Mouse (Mus musculus) intestine, embryonic 16.5 days (tissue): ENCODE results near the gene Dapk3. TPM values are rescaled to one million over a fixed set of nuclear protein-coding genes. Genes with fewer than 3 reads are reported as not detected.

Source experiments
- ATAC-seq: fragments of 200-750 bp; cut with Nextera tagmentation; 2 replicates; pipeline ENCODE4 v1.8.0; 2017; ENCODE audit warnings: moderate TSS enrichment, moderate library complexity
- H3K27ac ChIP-seq: fragments of 300-500 bp; sonication (generic); 2 replicates; pipeline ENCODE4 v1.5.1; 2014; ENCODE audit warnings: mild to moderate bottlenecking, low read length
- H3K27me3 ChIP-seq: fragments of 300-500 bp; sonication (generic); replicated peaks from 2 replicates; pipeline ENCODE4 v1.6.1; 2014; ENCODE audit warnings: low read length, control low read depth, mixed read lengths; ENCODE audit not compliant: control insufficient read depth, insufficient read depth
- H3K36me3 ChIP-seq: fragments of 300-500 bp; sonication (generic); 2 replicates; pipeline ENCODE4 v1.6.1; 2014; ENCODE audit warnings: low read length, control low read depth; ENCODE audit not compliant: control insufficient read depth, insufficient read depth
- H3K4me1 ChIP-seq: fragments of 300-500 bp; sonication (generic); 2 replicates; pipeline ENCODE4 v1.6.1; 2014; ENCODE audit warnings: low read length, control low read depth, mixed read lengths; ENCODE audit not compliant: control insufficient read depth, insufficient read depth
- H3K4me2 ChIP-seq: fragments of 300-500 bp; sonication (generic); 2 replicates; pipeline ENCODE4 v1.6.1; 2014; ENCODE audit warnings: low read depth, low read length, control low read depth
- H3K4me3 ChIP-seq: fragments of 300-500 bp; sonication (generic); 2 replicates; pipeline ENCODE4 v1.5.1; 2014; ENCODE audit warnings: mild to moderate bottlenecking, low read length
- H3K9ac ChIP-seq: fragments of 300-500 bp; sonication (generic); 2 replicates; pipeline ENCODE4 v1.6.1; 2014; ENCODE audit warnings: low read depth, low read length
- H3K9me3 ChIP-seq: fragments of 300-500 bp; sonication (generic); 2 replicates; pipeline ENCODE4 v1.6.1; 2016; ENCODE audit warnings: low read length, control low read depth; ENCODE audit not compliant: control insufficient read depth
- WGBS: fragments of 180-500 bp; shearing (Covaris S2); extraction: QIAGEN DNeasy Blood & Tissue Kit; methylation state at CpG from one replicate; pipeline ENCODE4 v1.1.7; 2014; 5-methylcytosine and 5-hydroxymethylcytosine counted together
- polyA plus RNA-seq: library from polyadenylated mRNA; unstranded; fragments of >200 nt; fragmentation: Nextera tagmentation; extraction: Ambion mirVana; gene quantifications from 2 replicates; pipeline ENCODE4 v1.2.1, GENCODE M21; 2015

Gene Dapk3
- 15.4 and 47.6 TPM in 2 replicates for polyA plus RNA-seq

DNA sequence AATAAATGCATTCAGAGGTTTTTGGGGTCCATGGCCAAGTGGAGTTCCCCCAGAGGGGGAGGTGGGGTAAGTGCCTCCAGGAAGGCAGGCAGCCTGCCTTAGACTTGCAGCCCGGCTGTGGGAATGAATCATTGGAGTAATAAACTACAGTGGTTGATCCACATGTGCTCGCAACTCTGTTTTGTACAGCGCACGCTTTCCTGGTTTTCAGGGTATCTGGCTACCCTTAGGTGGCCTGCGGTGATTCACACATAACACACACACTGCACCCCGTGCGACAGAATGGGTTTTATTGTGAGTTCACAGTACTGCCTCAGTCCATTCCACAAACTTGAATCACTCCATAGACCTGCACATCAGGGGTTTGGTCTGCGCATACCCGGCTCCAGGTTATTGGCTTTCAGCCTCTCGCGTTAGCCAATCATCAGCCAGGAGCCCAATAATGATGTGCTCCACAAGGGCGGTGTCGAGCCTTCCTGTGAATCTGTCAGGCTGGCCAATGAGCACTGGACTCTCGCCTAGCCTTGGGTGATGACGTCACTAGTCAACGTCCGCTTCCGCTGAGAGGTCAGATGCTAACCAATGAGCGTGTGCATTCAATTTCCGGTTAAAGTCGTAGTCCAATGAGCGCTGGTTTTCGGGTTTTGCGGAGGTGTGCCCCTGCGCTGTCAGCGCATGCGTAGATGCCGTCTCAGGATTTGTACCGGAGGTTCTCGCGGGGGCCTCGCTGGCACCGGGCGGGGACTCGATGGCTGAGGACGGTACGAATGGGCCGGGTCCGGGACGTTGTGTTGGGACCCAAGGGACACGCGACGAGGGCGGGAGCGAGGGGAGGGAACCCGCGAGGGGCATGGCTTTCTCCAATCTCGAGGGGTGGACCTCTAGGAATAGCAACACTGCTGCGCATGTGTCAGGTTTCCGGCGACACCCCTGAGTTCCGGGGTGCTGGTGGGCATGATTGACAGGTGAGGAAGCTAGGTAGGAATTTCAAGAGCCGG lies at the start of gene Dapk3:
TSS of gene Dapk3 (plus strand) at position 670 of the 998 bp plus-strand sequence.
- WGBS = 4% methylated on average over 53 of the region's 53 CpGs

DNA sequence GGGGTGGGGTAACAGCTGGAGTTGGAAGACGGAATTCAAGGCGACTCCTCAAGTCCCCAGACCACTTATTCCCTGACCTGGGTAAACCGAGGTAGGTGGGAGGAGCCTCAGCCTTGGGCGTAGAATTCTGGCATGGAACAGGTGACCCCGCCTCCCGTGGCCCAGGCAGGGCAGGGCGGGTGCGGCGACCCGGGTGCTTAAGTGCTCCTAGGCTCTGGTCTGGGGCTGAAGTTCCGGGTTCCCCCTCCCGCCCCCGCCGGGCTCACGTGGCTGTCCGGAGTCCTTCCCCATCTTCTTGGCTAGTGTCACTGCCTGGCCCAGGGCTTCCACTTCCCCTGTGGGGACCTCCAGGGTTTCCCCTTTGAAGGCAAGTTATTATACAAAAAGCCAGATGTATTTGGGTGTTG lies 48.6 kb upstream of the Dapk3 start:
- H3K27ac ChIP-seq = peak overlapping the region; percentile 99

More for the DNA sequence above, at the start of gene Dapk3:
- H3K4me1 ChIP-seq = peaks cover 45% of the 10 kb centered on the region
- peak within 1 kb of the TSS; percentile 69 for H3K4me3 ChIP-seq
- peak within 1 kb of the TSS; percentile 63 for H3K4me2 ChIP-seq
- H3K36me3 ChIP-seq = peaks cover 48% of the 10 kb centered on the region
- H3K27ac ChIP-seq = peak within 1 kb of the TSS; percentile 84
- H3K9me3 ChIP-seq = no peaks in the 10 kb centered on the region
- no peaks in the 10 kb centered on the region for H3K27me3 ChIP-seq
- H3K9ac ChIP-seq = peak within 1 kb of the TSS; percentile 80
- ATAC-seq = peak; percentile 95

DNA sequence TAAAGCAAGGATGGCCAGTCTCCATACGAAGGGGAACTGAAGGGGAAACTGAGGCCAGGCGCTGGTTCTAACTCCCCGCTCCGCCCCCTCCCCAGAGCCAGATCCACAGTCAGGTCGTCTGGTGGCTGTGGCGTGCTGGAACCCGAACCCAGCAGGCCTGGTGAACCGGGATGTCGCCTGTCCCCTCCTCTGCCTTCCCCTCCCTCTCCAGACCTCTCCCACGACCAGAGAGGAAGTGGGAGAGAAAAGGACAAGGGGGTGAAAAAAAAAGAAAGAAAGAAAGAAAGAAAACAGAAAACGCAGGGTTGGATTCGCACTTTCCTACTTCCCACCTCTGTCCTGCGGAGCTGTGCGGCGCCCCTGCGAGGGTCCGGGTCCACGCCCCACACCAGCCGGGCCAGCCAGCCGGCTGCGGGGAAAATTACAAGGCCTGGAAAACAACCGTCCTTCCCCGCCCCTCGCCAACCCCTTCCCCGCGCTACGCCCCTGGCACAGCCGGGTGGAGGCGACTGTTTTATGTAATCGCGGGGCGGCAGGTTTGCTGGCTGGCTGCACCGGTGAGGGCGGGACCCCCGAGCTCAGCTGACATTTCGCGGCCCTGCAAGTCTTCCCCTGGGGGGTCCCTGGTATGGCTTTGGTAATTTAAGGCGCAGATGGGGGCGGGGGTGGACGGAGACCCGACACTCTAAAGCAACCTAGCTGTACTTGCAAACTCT lies 47.7 kb upstream of the Dapk3 start, which contains the start of gene Zbtb7a:
TSS of gene Zbtb7a (plus strand) at position 255 of the 716 bp plus-strand sequence.
- Histone ChIP-seq H3K36me3 (no peaks in the 10 kb centered on the region), H3K4me3 (peak within 1 kb of the TSS; percentile 90), H3K4me1 (peaks cover 21% of the 10 kb centered on the region), H3K4me2 (peak within 1 kb of the TSS; percentile 91), H3K27ac (peak within 1 kb of the TSS; percentile 99), H3K27me3 (no peaks in the 10 kb centered on the region), H3K9ac (peak within 1 kb of the TSS; percentile 95), H3K9me3 (no peaks in the 10 kb centered on the region)
- 4% methylated on average over 41 of the region's 41 CpGs for WGBS
- ATAC-seq = no peak

More for the DNA sequence above, 48.6 kb upstream of the Dapk3 start:
- no peaks in the 10 kb centered on the region for H3K36me3 ChIP-seq
- H3K9ac ChIP-seq = no peak overlapping the region
- no peaks in the 10 kb centered on the region for H3K9me3 ChIP-seq
- peak; percentile 3; the same call in 1 of the 2 replicates for ATAC-seq
- H3K27me3 ChIP-seq = no peaks in the 10 kb centered on the region
- H3K4me1 ChIP-seq = peaks cover 12% of the 10 kb centered on the region
- peak overlapping the region; percentile 91 for H3K4me2 ChIP-seq
- peak overlapping the region; percentile 90 for H3K4me3 ChIP-seq
- 3% methylated on average over 16 of the region's 16 CpGs for WGBS

DNA sequence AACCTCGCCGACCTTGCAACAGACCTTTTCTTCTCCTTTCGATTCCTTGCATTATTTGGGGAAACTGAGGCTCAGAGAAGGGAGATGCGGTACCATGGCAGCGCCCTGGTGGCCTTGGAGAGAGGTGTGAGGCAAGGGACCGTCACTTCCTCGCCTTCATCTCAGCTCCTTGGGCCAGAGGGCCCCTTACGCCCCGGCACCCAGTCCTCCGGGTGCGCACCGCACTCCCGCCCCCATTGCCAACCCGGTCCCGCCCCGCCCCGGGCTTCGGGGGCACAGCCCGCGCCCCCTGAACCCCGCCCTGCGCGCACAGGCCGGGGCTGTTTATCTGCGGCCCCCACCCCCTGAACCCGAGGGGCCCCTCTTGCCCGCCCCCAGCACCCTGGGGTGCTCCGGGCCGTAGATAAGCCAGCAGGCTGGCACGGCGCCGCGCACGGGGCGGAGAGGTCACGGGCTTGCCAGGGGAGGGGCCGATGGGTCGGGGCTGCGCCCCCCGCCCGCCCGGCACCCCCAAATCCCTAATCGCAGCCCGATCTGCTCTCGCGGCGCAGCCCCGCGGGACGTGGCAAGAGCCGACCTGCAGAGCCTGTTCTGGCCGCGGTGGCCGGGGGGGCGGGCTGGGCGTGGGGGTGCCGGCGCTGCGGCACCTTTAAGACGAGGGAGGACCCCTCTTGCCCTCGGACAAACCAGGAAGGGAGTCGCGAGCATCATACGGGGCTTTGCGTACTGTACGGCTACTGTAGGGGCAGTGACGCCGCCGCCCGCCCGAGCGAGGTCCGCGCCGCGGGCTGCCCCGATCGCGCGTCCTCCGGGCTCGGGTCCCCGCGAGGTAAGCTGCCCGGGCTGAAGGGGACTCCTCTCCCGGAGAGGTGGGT lies 46.7 kb upstream of the Dapk3 start:
- Histone ChIP-seq H3K4me1 (peaks cover 30% of the 10 kb centered on the region), H3K9ac (peak overlapping the region; percentile 95), H3K4me3 (peak overlapping the region; percentile 90), H3K27me3 (no peaks in the 10 kb centered on the region), H3K27ac (peak overlapping the region; percentile 99), H3K9me3 (no peaks in the 10 kb centered on the region), H3K4me2 (peak overlapping the region; percentile 91), H3K36me3 (no peaks in the 10 kb centered on the region)
- peak; percentile 52 for ATAC-seq
- under 1% methylated on average over 70 of the region's 86 CpGs for WGBS

DNA sequence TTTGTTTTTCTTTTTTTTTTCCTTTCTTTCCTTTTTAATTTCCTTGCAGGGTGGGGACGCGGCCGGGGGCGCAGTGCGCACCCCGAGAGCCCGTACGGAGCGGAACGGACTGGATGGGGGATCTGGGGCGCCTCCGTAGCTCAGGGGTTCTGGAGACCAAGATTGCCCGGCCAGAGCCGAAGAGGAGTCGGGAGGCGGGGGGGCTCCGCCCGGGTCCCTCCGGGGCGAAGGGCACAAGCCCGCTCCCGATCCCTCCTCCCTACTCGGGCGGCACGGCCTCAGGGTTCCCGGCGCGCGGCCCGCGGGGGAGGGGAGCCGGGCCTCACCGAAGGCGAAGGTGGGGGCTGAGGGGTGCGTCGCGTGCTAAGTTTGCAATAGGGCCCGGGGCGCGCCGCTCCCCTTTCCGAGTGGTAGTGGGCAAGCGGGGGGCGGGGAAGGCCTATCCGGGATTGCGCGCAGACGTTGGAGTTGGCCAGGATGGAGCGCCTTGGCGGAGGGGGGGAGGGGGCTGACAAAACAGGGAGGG lies 46.0 kb upstream of the Dapk3 start:
- Histone ChIP-seq H3K9me3 (no peaks in the 10 kb centered on the region), H3K4me2 (peak overlapping the region; percentile 91), H3K9ac (peak overlapping the region; percentile 95), H3K4me3 (peak overlapping the region; percentile 90), H3K27ac (peak overlapping the region; percentile 99), H3K27me3 (no peaks in the 10 kb centered on the region), H3K4me1 (peaks cover 32% of the 10 kb centered on the region), H3K36me3 (no peaks in the 10 kb centered on the region)
- peak; percentile 22 for ATAC-seq
- under 1% methylated on average over 46 of the region's 50 CpGs for WGBS

DNA sequence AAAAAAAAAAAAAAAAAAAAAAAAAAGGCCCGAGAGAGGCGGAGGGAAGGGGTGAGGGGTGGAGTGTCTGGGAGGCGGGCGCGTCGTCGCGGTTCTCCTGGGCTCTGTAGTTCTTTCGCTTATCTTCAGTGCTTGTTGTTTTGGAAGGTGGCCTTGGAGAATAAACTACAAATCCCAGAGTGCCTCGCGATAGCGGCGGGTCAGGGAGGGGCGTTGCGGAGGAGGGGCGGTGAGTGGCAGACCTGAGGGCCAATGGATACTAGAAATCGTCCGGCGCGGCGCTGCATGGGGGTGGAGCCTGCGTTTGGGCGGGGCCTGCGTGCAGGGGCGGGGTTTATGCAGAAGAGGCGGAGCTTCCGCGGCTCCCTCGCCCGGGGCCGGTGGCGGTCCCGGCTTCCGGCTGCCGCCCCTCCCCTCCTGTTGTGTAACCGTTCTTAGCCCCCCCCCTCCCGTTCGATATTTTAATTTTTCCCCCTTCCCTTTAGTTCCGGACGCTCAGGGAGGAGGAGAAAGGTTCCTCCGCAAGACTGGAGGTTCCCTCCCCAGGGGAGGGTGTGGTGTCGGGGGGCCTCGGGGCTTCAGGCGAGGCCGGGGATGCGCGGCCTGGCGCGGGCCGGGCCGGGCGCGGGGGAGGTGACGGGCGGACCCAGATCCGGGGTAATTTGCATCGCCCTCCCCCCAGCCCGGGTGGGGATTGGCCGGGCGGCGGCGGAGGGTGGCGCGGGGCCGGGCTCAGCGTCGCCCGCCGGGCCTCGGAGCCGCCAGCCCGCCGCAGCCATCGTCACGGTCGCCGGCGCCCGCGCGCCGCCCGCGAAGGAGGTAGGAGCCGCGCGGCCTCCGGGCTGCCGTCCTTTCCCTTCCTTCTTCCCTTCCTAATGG lies 45.3 kb upstream of the Dapk3 start:
- Histone ChIP-seq H3K36me3 (no peaks in the 10 kb centered on the region), H3K9ac (peak overlapping the region; percentile 95), H3K27ac (peak overlapping the region; percentile 99), H3K9me3 (no peaks in the 10 kb centered on the region), H3K4me1 (peaks cover 35% of the 10 kb centered on the region), H3K4me2 (peak overlapping the region; percentile 63), H3K27me3 (no peaks in the 10 kb centered on the region), H3K4me3 (peak overlapping the region; percentile 90)
- WGBS = under 1% methylated on average over 82 of the region's 89 CpGs
- ATAC-seq = peak; percentile 79

DNA sequence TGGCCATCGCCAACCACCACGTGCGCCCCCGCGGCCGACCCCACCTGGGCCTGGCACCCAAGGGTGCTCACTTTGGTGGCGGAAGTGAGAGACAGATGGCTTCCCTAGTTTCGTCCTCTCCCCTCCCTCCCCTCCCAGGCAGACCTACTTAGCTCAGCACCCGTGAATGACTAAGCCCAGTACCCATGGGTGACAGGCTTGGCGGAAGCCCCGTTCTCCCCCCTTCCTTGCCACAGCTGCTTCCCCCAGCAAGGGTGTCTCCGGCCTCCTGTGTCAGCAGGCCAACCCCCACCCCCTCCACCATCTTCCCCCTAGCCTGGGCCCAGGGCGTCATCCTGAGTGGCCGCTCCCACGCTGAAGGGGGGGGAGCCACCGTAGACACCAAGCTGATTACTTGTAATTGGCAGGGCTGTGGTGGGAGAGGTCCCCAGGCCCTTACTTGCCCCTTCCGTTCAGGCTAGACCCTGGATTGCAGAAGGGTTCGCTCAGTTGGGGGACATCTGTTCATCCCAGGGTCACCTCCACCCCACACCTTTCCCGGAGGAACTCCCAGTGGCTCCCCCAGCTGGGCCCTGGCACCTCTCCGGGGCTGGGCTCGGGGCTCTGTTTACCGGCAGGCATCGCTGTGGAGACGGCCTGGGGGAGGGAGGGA lies 44.5 kb upstream of the Dapk3 start:
- Histone ChIP-seq H3K4me3 (peak overlapping the region; percentile 90), H3K9me3 (no peaks in the 10 kb centered on the region), H3K27me3 (no peaks in the 10 kb centered on the region), H3K4me2 (peak overlapping the region; percentile 63), H3K36me3 (no peaks in the 10 kb centered on the region), H3K27ac (peak overlapping the region; percentile 94), H3K9ac (peak overlapping the region; percentile 88), H3K4me1 (peaks cover 42% of the 10 kb centered on the region)
- WGBS = 1% methylated on average over 24 of the region's 24 CpGs
- ATAC-seq = no peak
